Mouse (Mus musculus): ENCODE results near the gene Tubg2.
A peak's percentile ranks its signal among the peaks of the same experiment; 100 is the strongest.
"Not testable (repeated sequence)": the region's sequence is repeated elsewhere in the genome, so short reads cannot be mapped to it uniquely, and the experiment has no call there.

Gene Tubg2

DNA sequence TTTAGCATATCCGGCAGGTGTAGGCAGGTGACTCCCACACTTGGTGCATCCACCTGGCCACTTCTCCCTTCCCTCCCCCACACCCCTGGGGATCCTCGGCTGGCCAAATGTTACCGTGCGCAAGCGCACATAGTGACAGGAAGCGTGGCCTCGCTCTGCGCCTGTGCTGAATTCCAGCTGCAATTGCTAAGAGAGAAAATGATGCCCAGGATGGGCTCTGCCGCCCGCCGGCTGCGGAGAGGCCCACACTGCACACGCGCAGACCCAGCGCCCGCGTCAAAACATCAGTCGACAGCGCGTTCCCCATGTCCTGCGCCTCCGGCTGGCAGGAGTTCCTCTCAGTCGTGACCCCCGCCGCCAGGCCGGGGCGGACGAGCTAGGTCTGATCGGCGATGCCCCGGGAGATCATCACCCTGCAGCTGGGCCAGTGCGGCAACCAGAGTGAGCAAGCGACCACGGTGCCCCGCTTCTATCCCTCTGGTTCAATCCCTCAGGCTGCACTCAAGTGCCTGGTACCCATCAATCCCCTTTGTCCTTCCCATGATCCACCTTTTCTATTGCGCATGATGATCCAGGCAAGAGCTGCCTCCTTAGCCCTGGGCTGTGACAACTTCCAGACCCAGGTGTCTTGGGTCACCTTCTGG, at the start of gene Tubg2:
Gene Tubg2, plus strand, starts transcription at position 180 of the 644 bp plus-strand sequence.
- peak; percentile 59 for DNase-seq (ENCODE audit: low read depth, low spot score)

DNA sequence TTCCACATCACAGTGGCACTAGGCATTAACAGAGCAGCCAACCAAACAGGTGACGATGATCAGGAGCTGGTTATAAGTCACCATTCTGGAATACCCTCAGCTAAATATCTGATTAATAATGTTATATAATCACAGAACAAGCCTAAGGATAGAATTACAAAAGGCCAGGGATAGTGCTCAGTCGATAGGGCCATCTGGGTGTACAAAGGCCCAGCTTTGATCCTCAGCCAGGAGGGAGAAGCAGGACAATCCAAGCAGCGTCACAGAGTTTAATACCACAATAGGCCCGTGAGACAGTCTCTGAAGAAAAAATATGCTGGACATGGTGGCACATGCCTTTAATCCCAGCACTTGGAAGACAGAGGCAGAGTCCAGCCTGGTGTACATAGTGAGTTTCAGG, 46.4 kb upstream of the Tubg2 start:
- no peak for DNase-seq (ENCODE audit: low read depth, low spot score)

GRCm38 (mm10) chr11:101110708-101111107, 45.0 kb upstream of the Tubg2 start:
- DNase-seq (ENCODE audit: low read depth, low spot score) = no peak

DNA sequence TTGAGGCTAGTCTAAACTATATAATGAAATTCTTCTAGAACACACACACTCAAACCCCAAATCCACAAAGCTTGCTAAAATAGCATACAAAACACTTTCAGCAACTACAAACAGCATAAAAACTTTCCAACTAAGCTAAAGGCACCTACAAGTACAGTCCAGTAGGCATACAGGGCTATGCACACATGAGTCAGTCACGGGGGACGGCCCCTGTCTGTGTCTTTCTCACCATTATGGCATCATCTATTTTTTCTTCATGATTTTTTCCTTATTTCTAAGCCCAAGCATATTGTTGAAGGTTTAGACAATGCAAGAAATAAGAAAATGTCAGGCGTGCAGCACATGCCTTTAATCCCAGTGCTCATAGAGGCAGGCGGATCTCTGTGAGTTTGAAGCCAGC, 44.5 kb upstream of the Tubg2 start:
- no peak for DNase-seq (ENCODE audit: low read depth, low spot score)

- no peak for DNase-seq (ENCODE audit: low read depth, low spot score)
Observed at GRCm38 (mm10) chr11:101112186-101112585, 43.5 kb upstream of the Tubg2 start.

DNA sequence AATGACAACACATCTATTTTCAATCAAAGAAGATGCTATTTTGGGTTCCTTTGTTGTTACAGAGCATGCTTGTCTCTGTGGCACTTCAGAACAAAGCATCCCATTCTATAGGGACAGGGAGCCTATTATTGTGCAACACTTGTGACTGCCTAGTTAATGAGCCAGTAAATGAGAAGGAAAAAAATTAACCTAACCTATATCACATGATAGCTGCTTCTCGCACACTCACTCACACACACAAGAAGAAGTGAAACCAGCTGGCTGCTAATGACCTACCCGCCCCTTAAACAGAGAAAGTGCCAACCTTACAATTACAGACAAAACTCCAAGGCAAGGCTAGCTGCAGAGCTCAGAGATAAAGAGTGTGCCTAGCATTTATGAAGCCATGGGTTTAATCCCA, 40.1 kb upstream of the Tubg2 start:
- no peak for DNase-seq (ENCODE audit: low read depth, low spot score)

DNA sequence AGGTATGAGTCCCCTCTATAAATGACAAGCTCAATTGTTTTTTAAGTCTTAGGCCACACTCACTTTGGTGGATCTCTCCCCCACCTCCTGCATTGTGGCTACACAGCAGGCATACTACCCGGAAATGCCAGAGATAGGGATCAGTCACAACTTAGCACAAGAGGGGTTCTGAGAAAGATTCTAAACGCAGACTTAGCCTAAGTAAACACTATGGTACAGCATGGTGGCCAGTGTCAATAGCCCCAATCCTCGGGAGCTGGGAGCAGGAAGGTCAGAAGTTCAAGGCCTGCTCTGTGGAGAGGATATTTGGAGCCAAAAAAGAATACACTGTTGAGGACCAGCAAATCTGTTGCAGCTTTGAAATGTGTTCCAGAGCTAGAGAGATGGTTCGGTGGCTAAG, 37.6 kb upstream of the Tubg2 start:
- no peak for DNase-seq (ENCODE audit: low read depth, low spot score)

- DNase-seq (ENCODE audit: low read depth, low spot score) = peak; percentile 51
Observed at GRCm38 (mm10) chr11:101119131-101119760, 36.5 kb upstream of the Tubg2 start.

GRCm38 (mm10) chr11:101119761-101120544, 35.8 kb upstream of the Tubg2 start, which contains the start of the genes Retreg3 and Tubg1:
Gene Retreg3 (minus strand): TSS chr11:101119893.
Gene Tubg1 (plus strand): TSS chr11:101119938.
- peak; percentile 100 for DNase-seq (ENCODE audit: low read depth, low spot score)

DNA sequence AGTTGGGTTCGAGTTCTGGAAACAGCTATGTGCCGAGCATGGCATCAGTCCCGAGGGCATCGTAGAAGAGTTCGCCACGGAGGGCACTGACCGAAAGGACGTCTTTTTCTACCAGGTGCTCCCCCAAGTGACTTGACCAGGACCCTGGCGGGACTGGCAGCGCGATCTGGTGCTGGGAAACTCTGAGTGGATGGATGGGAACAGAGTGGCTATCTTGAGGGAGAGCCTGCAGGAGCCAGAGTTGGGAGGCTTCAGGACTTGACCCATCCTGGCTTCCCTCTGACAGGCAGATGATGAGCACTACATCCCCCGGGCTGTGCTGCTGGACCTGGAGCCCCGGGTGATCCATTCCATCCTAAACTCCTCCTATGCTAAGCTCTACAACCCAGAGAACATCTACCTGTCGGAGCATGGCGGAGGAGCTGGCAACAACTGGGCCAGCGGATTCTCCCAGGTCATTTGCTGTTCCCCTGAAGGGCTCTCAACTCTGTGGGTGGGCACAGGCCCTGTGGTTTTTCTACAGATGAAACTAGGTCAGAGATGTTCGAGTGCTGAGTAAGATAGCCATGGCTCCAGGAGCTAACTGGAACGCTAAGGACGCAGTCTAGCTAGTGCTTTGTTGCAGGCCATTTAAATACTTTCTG, 35.0 kb upstream of the Tubg2 start:
- DNase-seq (ENCODE audit: low read depth, low spot score) = no peak

DNA sequence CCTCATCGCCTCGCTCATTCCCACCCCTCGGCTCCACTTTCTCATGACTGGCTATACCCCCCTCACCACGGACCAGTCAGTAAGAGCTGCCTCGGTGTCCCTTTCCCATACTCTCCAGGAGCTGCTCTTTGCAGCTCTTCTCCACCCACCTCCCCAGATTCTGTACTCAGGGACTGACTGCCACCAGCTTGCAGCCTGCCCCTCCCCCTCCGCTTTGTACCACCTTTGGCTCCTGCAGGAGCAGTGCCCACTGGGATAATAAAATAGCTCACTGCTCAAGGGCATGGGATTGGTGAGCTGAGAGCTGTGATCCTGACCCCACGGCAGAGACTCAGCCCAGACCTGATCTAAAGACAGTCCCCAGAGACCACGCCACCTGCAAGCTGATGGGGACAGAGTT, 31.2 kb upstream of the Tubg2 start:
- not testable (repeated sequence) for DNase-seq (ENCODE audit: low read depth, low spot score)

- not testable (repeated sequence) for DNase-seq (ENCODE audit: low read depth, low spot score)
Observed at GRCm38 (mm10) chr11:101125008-101125407, 30.7 kb upstream of the Tubg2 start.

- DNase-seq (ENCODE audit: low read depth, low spot score) = peak; percentile 80
Observed at GRCm38 (mm10) chr11:101127075-101127474, 28.6 kb upstream of the Tubg2 start.

GRCm38 (mm10) chr11:101128996-101129577, 26.6 kb upstream of the Tubg2 start:
- no peak for DNase-seq (ENCODE audit: low read depth, low spot score)

DNA sequence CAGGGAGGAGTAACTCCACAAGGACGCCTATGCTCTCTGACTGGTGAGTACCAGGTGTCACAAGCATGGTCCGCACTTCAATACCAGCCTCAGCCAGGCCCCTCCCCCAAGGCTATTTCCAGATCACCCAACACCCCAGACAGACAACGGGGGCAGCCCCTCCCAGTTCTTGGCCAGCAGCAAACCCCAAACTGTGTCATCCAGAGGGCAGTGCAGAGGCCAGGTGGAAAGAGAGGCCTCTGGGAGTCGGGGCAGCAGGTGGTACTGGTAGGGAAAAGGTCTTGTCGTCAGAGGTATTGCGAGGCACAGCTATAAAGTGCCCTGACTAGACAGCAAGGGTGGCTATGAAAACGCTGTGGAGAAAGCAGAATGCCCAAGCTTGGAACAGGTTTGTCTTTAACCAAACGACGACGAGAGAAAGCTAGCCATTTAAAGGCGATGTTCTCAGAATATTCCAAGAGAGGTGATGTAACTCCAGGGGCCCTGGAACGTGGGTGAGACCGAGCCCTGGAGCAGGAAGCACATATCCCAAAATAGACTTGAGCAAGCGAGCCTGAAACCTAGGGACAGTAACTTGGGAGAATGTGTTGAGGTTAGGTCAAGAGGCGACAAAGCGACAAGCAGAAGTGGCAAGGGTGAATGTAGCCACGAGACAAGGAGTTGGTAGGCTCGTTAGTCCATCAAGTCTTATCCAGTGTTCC, 25.5 kb upstream of the Tubg2 start:
- DNase-seq (ENCODE audit: low read depth, low spot score) = no peak

- DNase-seq (ENCODE audit: low read depth, low spot score) = no peak
Observed at GRCm38 (mm10) chr11:101131187-101131586, 24.5 kb upstream of the Tubg2 start.

- DNase-seq (ENCODE audit: low read depth, low spot score) = peak; percentile 91
Observed at GRCm38 (mm10) chr11:101131701-101132100, 24.0 kb upstream of the Tubg2 start.

GRCm38 (mm10) chr11:101133037-101133436, 22.7 kb upstream of the Tubg2 start:
- DNase-seq (ENCODE audit: low read depth, low spot score) = no peak

GRCm38 (mm10) chr11:101134217-101134865, 21.4 kb upstream of the Tubg2 start:
- DNase-seq (ENCODE audit: low read depth, low spot score) = no peak

DNA sequence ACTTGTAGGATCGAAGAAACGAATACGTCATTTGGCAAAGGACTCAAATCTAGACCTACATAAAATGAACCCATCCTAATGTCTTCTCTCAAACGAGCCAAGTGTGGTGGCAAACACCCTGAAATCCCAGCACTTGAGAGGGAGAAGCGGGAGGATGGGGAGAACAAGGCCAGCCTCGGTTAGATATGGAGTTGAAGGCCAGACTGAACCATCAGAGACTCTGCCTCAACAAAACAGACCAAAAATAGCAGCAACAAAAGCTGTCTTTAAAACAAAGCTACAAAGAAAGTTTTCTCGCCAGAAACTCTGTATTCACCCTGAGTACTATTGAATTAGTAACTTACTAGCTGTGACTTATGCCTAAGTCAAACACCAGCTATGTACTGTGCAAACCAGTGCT, 18.7 kb upstream of the Tubg2 start:
- no peak for DNase-seq (ENCODE audit: low read depth, low spot score)
